Mouse (Mus musculus) MEL (cell line): ENCODE measurements around the gene Slc25a25. TPM values are rescaled to one million over a fixed set of nuclear protein-coding genes. Genes with fewer than 3 reads are reported as not detected.

Experiments used
- DNase-seq: peaks from one replicate; pipeline ENCODE4 v3.0.0; 2011; ENCODE audit warnings: low read depth, low spot score
- H3K27ac ChIP-seq: 2 replicates; pipeline ENCODE4 v1.5.1; 2012; ENCODE audit warnings: low read depth, mild to moderate bottlenecking, control low read depth, low read length, moderate library complexity; ENCODE audit not compliant: control insufficient read depth
- H3K27me3 ChIP-seq, 2 experiments: fragments of 150-350 bp in 1 of 2; sonication (generic) in 1 of 2; 2 replicates each; pipeline ENCODE4 v1.6.1; 2012; ENCODE audit warnings: low read length in 2 of 2, mild to moderate bottlenecking in 2 of 2, improper control_type of control experiment in 1 of 2, moderate library complexity in 1 of 2; ENCODE audit not compliant: insufficient read depth in 2 of 2, control insufficient read depth in 1 of 2
- H3K36me3 ChIP-seq, 2 experiments: 2 replicates each; pipeline ENCODE4 v1.6.1; 2012 to 2014; ENCODE audit warnings: low read length in 2 of 2, improper control_type of control experiment in 1 of 2, inconsistent platforms in 1 of 2, mild to moderate bottlenecking in 1 of 2; ENCODE audit not compliant: insufficient read depth in 2 of 2, control insufficient read depth in 1 of 2
- H3K4me1 ChIP-seq, 2 experiments: fragments of 150-350 bp in 1 of 2; sonication (generic) in 1 of 2; 2 replicates each; pipeline ENCODE4 v1.6.1; 2012; ENCODE audit warnings: low read length in 2 of 2, improper control_type of control experiment in 1 of 2, mild to moderate bottlenecking in 1 of 2; ENCODE audit not compliant: insufficient read depth in 2 of 2, control insufficient read depth in 1 of 2
- H3K4me3 ChIP-seq, 2 experiments: fragments of 150-350 bp in 1 of 2; sonication (generic) in 1 of 2; 2 replicates each; pipeline ENCODE4 v1.5.1; 2012; ENCODE audit warnings: low read depth in 2 of 2, low read length in 2 of 2, mild to moderate bottlenecking in 2 of 2, moderate library complexity in 2 of 2, control low read depth in 1 of 2, improper control_type of control experiment in 1 of 2; ENCODE audit not compliant: control insufficient read depth in 1 of 2, insufficient read depth in 1 of 2
- H3K79me2 ChIP-seq: 2 replicates; pipeline ENCODE4 v1.6.1; 2012; ENCODE audit warnings: mild to moderate bottlenecking, low read length, moderate library complexity; ENCODE audit not compliant: control insufficient read depth, poor library complexity, insufficient read depth
- H3K9ac ChIP-seq: 2 replicates; pipeline ENCODE4 v1.6.1; 2012; ENCODE audit warnings: low read depth, mild to moderate bottlenecking, control low read depth, low read length, moderate library complexity; ENCODE audit not compliant: control insufficient read depth, poor library complexity, severe bottlenecking
- H3K9me3 ChIP-seq: fragments of 150-350 bp; sonication (generic); replicated peaks from 2 replicates; pipeline ENCODE4 v1.6.1; 2012; ENCODE audit warnings: mild to moderate bottlenecking, low read length, improper control_type of control experiment, moderate library complexity; ENCODE audit not compliant: insufficient read depth
- BHLHE40 ChIP-seq: IDR thresholded peaks from 2 replicates; pipeline ENCODE4 v1.6.1; 2012; ENCODE audit warnings: low read depth, mild to moderate bottlenecking, inconsistent platforms, low read length, improper control_type of control experiment, borderline replicate concordance
- CHD1 ChIP-seq: IDR thresholded peaks from 2 replicates; pipeline ENCODE4 v1.6.1; 2012; ENCODE audit warnings: low read depth, mild to moderate bottlenecking, inconsistent platforms, low read length, improper control_type of control experiment
- CHD2 ChIP-seq: IDR thresholded peaks from 2 replicates; pipeline ENCODE4 v1.6.1; 2011; ENCODE audit warnings: low read length, improper control_type of control experiment
- CTCF ChIP-seq, 3 experiments: IDR thresholded peaks in 2 of 3; conservative IDR thresholded peaks in 1 of 3; 2 replicates each; pipeline ENCODE4 v1.5.1; 2011 to 2012; ENCODE audit warnings: low read length in 3 of 3, low read depth in 2 of 3, mild to moderate bottlenecking in 2 of 3, improper control_type of control experiment in 1 of 3, inconsistent platforms in 1 of 3, mixed read lengths in 1 of 3, moderate library complexity in 1 of 3; ENCODE audit not compliant: control insufficient read depth in 1 of 3, insufficient read depth in 1 of 3, poor library complexity in 1 of 3, severe bottlenecking in 1 of 3
- ELF1 ChIP-seq: IDR thresholded peaks from 2 replicates; pipeline ENCODE4 v1.6.1; 2014; ENCODE audit warnings: low read depth, mild to moderate bottlenecking, inconsistent platforms, low read length, improper control_type of control experiment, moderate library complexity
- GATA1 ChIP-seq: IDR thresholded peaks from 2 replicates; pipeline ENCODE4 v1.6.1; 2011; ENCODE audit warnings: low read depth, low read length, improper control_type of control experiment
- KAT2A ChIP-seq: conservative IDR thresholded peaks from 2 replicates; pipeline ENCODE4 v1.6.1; 2012; ENCODE audit warnings: low read depth, low read length, improper control_type of control experiment, inconsistent platforms
- MAFK ChIP-seq: IDR thresholded peaks from 2 replicates; pipeline ENCODE4 v1.6.1; 2011; ENCODE audit warnings: low read depth, mild to moderate bottlenecking, low read length, improper control_type of control experiment, borderline replicate concordance
- MAX ChIP-seq: IDR thresholded peaks from 2 replicates; pipeline ENCODE4 v1.6.1; 2011; ENCODE audit warnings: low read length, improper control_type of control experiment
- MXI1 ChIP-seq: IDR thresholded peaks from 2 replicates; pipeline ENCODE4 v1.6.1; 2011; ENCODE audit warnings: mild to moderate bottlenecking, low read depth, low read length, improper control_type of control experiment
- MYB ChIP-seq: IDR thresholded peaks from 2 replicates; pipeline ENCODE4 v1.6.1; 2011; ENCODE audit warnings: mild to moderate bottlenecking, low read depth, low read length, improper control_type of control experiment
- NELFE ChIP-seq: IDR thresholded peaks from 2 replicates; pipeline ENCODE4 v1.6.1; 2011; ENCODE audit warnings: low read depth, low read length, improper control_type of control experiment
- NRF1 ChIP-seq: IDR thresholded peaks from 2 replicates; pipeline ENCODE4 v1.6.1; 2014; ENCODE audit warnings: low read depth, mild to moderate bottlenecking, inconsistent platforms, low read length, improper control_type of control experiment, moderate library complexity; ENCODE audit not compliant: poor library complexity, insufficient read depth, severe bottlenecking
- POLR2A ChIP-seq, 2 experiments: IDR thresholded peaks; 2 replicates each; pipeline ENCODE4 v1.6.1; 2011 to 2012; ENCODE audit warnings: low read length in 2 of 2, mild to moderate bottlenecking in 2 of 2, control low read depth in 1 of 2, improper control_type of control experiment in 1 of 2, low read depth in 1 of 2, moderate library complexity in 1 of 2; ENCODE audit not compliant: control insufficient read depth in 1 of 2, insufficient read depth in 1 of 2, poor library complexity in 1 of 2
- POLR2AphosphoS5 ChIP-seq: IDR thresholded peaks from 2 replicates; pipeline ENCODE4 v1.6.1; 2012; ENCODE audit warnings: low read depth, borderline replicate concordance, mild to moderate bottlenecking, inconsistent platforms, low read length, moderate library complexity, mixed read lengths
- RAD21 ChIP-seq: IDR thresholded peaks from 2 replicates; pipeline ENCODE4 v1.6.1; 2011; ENCODE audit warnings: mild to moderate bottlenecking, low read depth, low read length, improper control_type of control experiment
- RCOR1 ChIP-seq: IDR thresholded peaks from 2 replicates; pipeline ENCODE4 v1.6.1; 2012; ENCODE audit warnings: low read depth, mild to moderate bottlenecking, inconsistent platforms, low read length, improper control_type of control experiment
- SMC3 ChIP-seq: IDR thresholded peaks from 2 replicates; pipeline ENCODE4 v1.6.1; 2011; ENCODE audit warnings: low read depth, low read length, improper control_type of control experiment
- TAL1 ChIP-seq: IDR thresholded peaks from 2 replicates; pipeline ENCODE4 v1.6.1; 2012; ENCODE audit warnings: mild to moderate bottlenecking, inconsistent platforms, low read length, moderate library complexity, mixed read lengths
- UBTF ChIP-seq: IDR thresholded peaks from 2 replicates; pipeline ENCODE4 v1.6.1; 2012; ENCODE audit warnings: low read depth, mild to moderate bottlenecking, inconsistent platforms, low read length, improper control_type of control experiment, moderate library complexity, borderline replicate concordance; ENCODE audit not compliant: insufficient read depth
- ZC3H11A ChIP-seq: IDR thresholded peaks from 2 replicates; pipeline ENCODE4 v1.6.1; 2012; ENCODE audit warnings: low read depth, mild to moderate bottlenecking, inconsistent platforms, low read length, improper control_type of control experiment
- ZKSCAN1 ChIP-seq: IDR thresholded peaks from 2 replicates; pipeline ENCODE4 v1.6.1; 2012; ENCODE audit warnings: low read depth, mild to moderate bottlenecking, inconsistent platforms, low read length, improper control_type of control experiment, moderate library complexity
- ZMIZ1 ChIP-seq: IDR thresholded peaks from 2 replicates; pipeline ENCODE4 v1.6.1; 2012; ENCODE audit warnings: low read depth, mild to moderate bottlenecking, inconsistent platforms, low read length, improper control_type of control experiment, moderate library complexity
- polyA plus RNA-seq, 2 experiments: library from polyadenylated mRNA; stranded (reverse) in 1 of 2; unstranded in 1 of 2; fragments of >175 nt in 1 of 2; fragments of >200 nt in 1 of 2; gene quantifications; 2 replicates each; pipeline versions ENCODE4 v1.2.1 to v1.2.4; 2012; ENCODE audit warnings: low replicate concordance in 2 of 2, low read depth in 1 of 2; ENCODE audit not compliant: insufficient read length in 2 of 2, insufficient read depth in 1 of 2, missing spikeins in 1 of 2
- total RNA-seq: library from RNA; depleted of rRNA; stranded (reverse); fragments of 300-350 nt; gene quantifications from 2 replicates; pipeline ENCODE4 v1.2.3, GENCODE M21; 2012

Slc25a25 gene
- total and polyA plus RNA-seq, 3 experiments = 22.3 to 32.5 TPM; not detected in 1

- no peak overlapping the region for H3K9ac ChIP-seq
- H3K4me1 ChIP-seq = no peaks in the 10 kb centered on the region
- no peak overlapping the region for H3K4me3 ChIP-seq
- no peaks in the 10 kb centered on the region for H3K79me2 ChIP-seq
- no peak overlapping the region for H3K27ac ChIP-seq
- H3K27me3 ChIP-seq = no peaks in the 10 kb centered on the region
- DNase-seq = no peak
- H3K9me3 ChIP-seq = no peaks in the 10 kb centered on the region
- TF ChIP-seq MYB (no peak), GATA1 (no peak), POLR2AphosphoS5 (no peak), BHLHE40 (no peak), MXI1 (no peak), NRF1 (no peak), RAD21 (no peak), UBTF (no peak), SMC3 (no peak), CHD1 (no peak), TAL1 (no peak), ELF1 (no peak), CHD2 (no peak), MAFK (no peak), RCOR1 (no peak), MAX (no peak), POLR2A (IDR thresholded peaks at IDR 0.05; ENCODE audit: control insufficient read depth in 1 of 2, insufficient read depth in 1 of 2, low read depth in 1 of 2, low read length in 2 of 2, poor library complexity in 1 of 2) (no peak)
- no peaks in the 10 kb centered on the region; a peak in 1 of 4 replicates for H3K36me3 ChIP-seq
Observed at GRCm38 (mm10) chr2:32375317-32375940, 75.8 kb downstream of the Slc25a25 start.

GRCm38 (mm10) chr2:32374191-32374590, 77.1 kb downstream of the Slc25a25 start:
- Histone ChIP-seq H3K27me3 (no peaks in the 10 kb centered on the region), H3K4me1 (no peaks in the 10 kb centered on the region), H3K79me2 (no peaks in the 10 kb centered on the region), H3K9me3 (no peaks in the 10 kb centered on the region), H3K27ac (no peak overlapping the region), H3K36me3 (no peaks in the 10 kb centered on the region; a peak in 1 of 4 replicates), H3K4me3 (no peak overlapping the region), H3K9ac (no peak overlapping the region)
- TF ChIP-seq ZC3H11A (no peak), MAFK (no peak), ZMIZ1 (no peak), UBTF (no peak), NELFE (no peak), ZKSCAN1 (no peak), NRF1 (no peak), CTCF (IDR thresholded peaks at IDR 0.05 in 2 of 3, conservative IDR thresholded peaks at IDR 0.05 in 1 of 3; ENCODE audit: control insufficient read depth in 1 of 3, insufficient read depth in 1 of 3, low read depth in 2 of 3, low read length in 3 of 3, poor library complexity in 1 of 3, severe bottlenecking in 1 of 3) (no peak), KAT2A (no peak)
- DNase-seq = no peak
